Mouse (Mus musculus): ENCODE measurements around the gene Tbl3. TPM values are rescaled to one million over a fixed set of nuclear protein-coding genes. Genes with fewer than 3 reads are reported as not detected.

Gene Tbl3
- polyA plus RNA-seq, 1 experiment from 2014 or later: 67.9 TPM

DNA sequence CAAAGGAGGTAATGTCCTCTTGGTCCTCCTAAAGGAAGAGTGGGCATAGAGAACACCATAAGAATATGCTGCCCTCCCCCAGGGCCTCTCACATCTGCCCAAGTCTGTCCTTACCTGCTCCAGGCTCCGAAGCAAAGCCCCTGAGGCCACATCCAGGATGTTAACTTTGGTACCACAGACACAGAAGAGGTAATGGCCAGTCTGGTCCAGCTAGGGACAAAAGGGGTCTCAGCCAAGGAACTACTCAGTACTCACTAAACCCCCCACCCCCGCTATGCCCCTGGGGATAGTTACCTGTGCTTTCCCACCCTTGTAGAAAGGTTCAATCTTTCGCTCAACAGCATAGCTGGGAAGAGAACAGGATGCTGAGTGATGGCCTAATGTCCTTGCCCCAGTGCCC is 1.6 kb downstream of the Tbl3 start:
- H3K9me3 ChIP-seq (ENCODE audit: control insufficient read depth, low read length): no peaks in the 10 kb centered on the region
- ATAC-seq (ENCODE audit: low read depth): no peak
- H3K4me2 ChIP-seq (ENCODE audit: low read depth, low read length): no peak overlapping the region
- no peak overlapping the region for H3K27ac ChIP-seq (ENCODE audit: low read length)
- WGBS: 90% methylated on average over 3 of the region's 3 CpGs
- no peak overlapping the region for H3K4me3 ChIP-seq (ENCODE audit: low read length)
- H3K27me3 ChIP-seq (ENCODE audit: control insufficient read depth, insufficient read depth, low read depth, low read length): no peaks in the 10 kb centered on the region
- peaks cover 7% of the 10 kb centered on the region for H3K4me1 ChIP-seq (replicated peaks; ENCODE audit: control insufficient read depth, insufficient read depth, low read length)
- H3K36me3 ChIP-seq (ENCODE audit: control insufficient read depth, insufficient read depth, low read length): peaks cover 24% of the 10 kb centered on the region
- no peak overlapping the region for H3K9ac ChIP-seq (ENCODE audit: low read length)

DNA sequence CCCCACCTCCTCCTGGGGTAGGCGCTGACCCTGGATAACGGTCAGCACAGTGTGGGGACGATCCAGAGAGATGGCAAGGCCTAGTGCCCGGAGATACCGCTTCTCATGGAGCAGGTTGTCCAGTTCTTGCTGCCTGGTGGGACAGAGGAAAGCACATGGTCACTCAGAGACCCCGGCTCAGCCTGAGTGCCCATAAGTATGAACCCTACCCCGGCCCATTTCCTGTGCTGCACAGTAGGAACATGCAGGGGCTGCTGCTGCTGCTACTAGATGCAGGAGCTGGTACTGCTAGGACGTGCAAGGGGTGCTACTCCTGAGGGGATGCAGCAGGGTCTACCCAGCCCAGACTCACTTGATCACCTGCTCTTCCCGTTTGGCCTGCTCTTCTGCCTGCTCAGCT is 6.2 kb downstream of the Tbl3 start:
- Histone ChIP-seq H3K4me1 (replicated peaks; ENCODE audit: control insufficient read depth, insufficient read depth, low read length) (peaks cover 18% of the 10 kb centered on the region), H3K4me3 (ENCODE audit: low read length) (no peak overlapping the region), H3K27ac (ENCODE audit: low read length) (no peak overlapping the region), H3K27me3 (ENCODE audit: control insufficient read depth, insufficient read depth, low read depth, low read length) (no peaks in the 10 kb centered on the region), H3K4me2 (ENCODE audit: low read depth, low read length) (no peak overlapping the region), H3K9ac (ENCODE audit: low read length) (no peak overlapping the region), H3K9me3 (ENCODE audit: control insufficient read depth, low read length) (no peaks in the 10 kb centered on the region), H3K36me3 (ENCODE audit: control insufficient read depth, insufficient read depth, low read length) (peaks cover 28% of the 10 kb centered on the region)
- WGBS: 88% methylated on average over 9 of the region's 9 CpGs
- no peak for ATAC-seq (ENCODE audit: low read depth)

DNA sequence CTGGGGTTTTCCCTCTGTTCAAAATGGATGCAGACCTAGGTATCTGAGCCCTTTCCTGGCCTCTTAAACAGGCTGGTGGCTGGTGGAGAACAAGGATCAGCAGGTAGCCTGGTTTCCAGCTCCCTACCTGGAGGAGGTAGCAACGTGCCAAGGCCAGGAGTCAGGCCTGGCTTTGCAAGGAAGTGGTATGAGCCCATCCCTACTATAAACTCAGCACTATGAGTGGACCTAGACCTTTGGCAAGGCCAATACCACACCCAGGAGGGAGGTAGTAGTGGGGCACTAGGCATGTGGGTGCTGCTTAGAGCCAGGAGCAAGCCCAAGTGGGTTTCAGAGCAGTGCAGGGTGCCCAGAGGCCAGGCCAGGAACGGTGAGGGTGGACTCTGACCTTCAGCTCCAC is 8.0 kb downstream of the Tbl3 start:
- 62% methylated on average over 2 of the region's 2 CpGs for WGBS

DNA sequence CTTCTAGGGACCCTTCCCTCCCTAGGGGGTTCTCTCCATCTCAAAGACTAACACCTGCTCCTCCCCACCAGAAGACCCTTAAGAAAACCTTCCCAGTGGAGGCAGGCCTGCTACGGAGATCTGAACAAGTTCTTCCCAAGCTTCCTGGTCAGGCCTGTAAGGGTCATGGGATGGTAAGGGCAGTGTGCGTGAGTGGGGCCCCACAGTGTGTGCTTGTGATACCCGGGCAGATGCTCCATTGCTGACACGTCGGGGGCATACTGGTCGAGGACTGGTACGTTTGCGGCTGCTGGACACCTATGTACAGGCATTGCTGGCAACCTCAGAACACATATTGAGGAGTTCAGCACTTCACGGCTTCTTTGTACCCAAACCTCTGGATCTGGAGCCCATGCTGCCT is 8.7 kb downstream of the Tbl3 start:
- H3K4me1 ChIP-seq (replicated peaks; ENCODE audit: control insufficient read depth, insufficient read depth, low read length): peaks cover 22% of the 10 kb centered on the region
- WGBS: 57% methylated on average over 9 of the region's 9 CpGs
- no peak overlapping the region for H3K4me3 ChIP-seq (ENCODE audit: low read length)
- peak overlapping the region; percentile 33; the same call in 1 of the 2 replicates for H3K4me2 ChIP-seq (ENCODE audit: low read depth, low read length)
- H3K9me3 ChIP-seq (ENCODE audit: control insufficient read depth, low read length): no peaks in the 10 kb centered on the region
- no peak overlapping the region for H3K9ac ChIP-seq (ENCODE audit: low read length)
- peaks cover 20% of the 10 kb centered on the region for H3K36me3 ChIP-seq (ENCODE audit: control insufficient read depth, insufficient read depth, low read length)
- H3K27ac ChIP-seq (ENCODE audit: low read length): peak overlapping the region; percentile 47; the same call in 1 of the 2 replicates
- ATAC-seq (ENCODE audit: low read depth): no peak
- no peaks in the 10 kb centered on the region for H3K27me3 ChIP-seq (ENCODE audit: control insufficient read depth, insufficient read depth, low read depth, low read length)

More for the DNA sequence above, 8.0 kb downstream of the Tbl3 start:
- peaks cover 24% of the 10 kb centered on the region for H3K36me3 ChIP-seq (ENCODE audit: control insufficient read depth, insufficient read depth, low read length)
- no peaks in the 10 kb centered on the region for H3K9me3 ChIP-seq (ENCODE audit: control insufficient read depth, low read length)
- no peak overlapping the region for H3K4me2 ChIP-seq (ENCODE audit: low read depth, low read length)
- H3K9ac ChIP-seq (ENCODE audit: low read length): no peak overlapping the region
- H3K4me3 ChIP-seq (ENCODE audit: low read length): no peak overlapping the region
- H3K27me3 ChIP-seq (ENCODE audit: control insufficient read depth, insufficient read depth, low read depth, low read length): no peaks in the 10 kb centered on the region
- peaks cover 22% of the 10 kb centered on the region for H3K4me1 ChIP-seq (replicated peaks; ENCODE audit: control insufficient read depth, insufficient read depth, low read length)
- no peak overlapping the region for H3K27ac ChIP-seq (ENCODE audit: low read length)
- no peak for ATAC-seq (ENCODE audit: low read depth)

DNA sequence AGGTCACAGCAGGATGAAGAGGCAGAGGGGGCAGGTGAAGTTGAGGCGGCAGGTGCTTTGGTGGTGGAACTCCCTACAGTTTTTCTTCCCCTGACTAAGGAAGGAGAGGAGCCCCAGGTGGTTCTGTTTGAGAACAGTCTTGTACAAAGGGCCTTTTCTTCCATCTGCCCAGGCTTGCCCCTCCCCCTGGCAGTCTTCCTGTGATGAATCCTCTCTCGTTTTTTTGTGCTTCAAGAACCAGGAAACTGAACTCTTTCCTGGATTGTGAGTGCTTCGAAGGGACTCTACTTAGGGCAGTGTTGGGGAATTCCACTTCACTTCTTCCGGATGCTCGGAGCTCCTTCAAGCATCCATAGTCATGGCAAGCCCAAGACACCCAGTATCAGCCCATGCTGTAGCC is 9.5 kb downstream of the Tbl3 start:
- ATAC-seq (ENCODE audit: low read depth): no peak
- peaks cover 22% of the 10 kb centered on the region for H3K4me1 ChIP-seq (replicated peaks; ENCODE audit: control insufficient read depth, insufficient read depth, low read length)
- peak overlapping the region; percentile 47 for H3K27ac ChIP-seq (ENCODE audit: low read length)
- H3K9ac ChIP-seq (ENCODE audit: low read length): no peak overlapping the region
- WGBS: 16% methylated on average over 5 of the region's 5 CpGs
- no peak overlapping the region for H3K4me3 ChIP-seq (ENCODE audit: low read length)
- no peaks in the 10 kb centered on the region for H3K9me3 ChIP-seq (ENCODE audit: control insufficient read depth, low read length)
- peak overlapping the region; percentile 33; the same call in 1 of the 2 replicates for H3K4me2 ChIP-seq (ENCODE audit: low read depth, low read length)
- H3K36me3 ChIP-seq (ENCODE audit: control insufficient read depth, insufficient read depth, low read length): peaks cover 20% of the 10 kb centered on the region
- no peaks in the 10 kb centered on the region for H3K27me3 ChIP-seq (ENCODE audit: control insufficient read depth, insufficient read depth, low read depth, low read length)

DNA sequence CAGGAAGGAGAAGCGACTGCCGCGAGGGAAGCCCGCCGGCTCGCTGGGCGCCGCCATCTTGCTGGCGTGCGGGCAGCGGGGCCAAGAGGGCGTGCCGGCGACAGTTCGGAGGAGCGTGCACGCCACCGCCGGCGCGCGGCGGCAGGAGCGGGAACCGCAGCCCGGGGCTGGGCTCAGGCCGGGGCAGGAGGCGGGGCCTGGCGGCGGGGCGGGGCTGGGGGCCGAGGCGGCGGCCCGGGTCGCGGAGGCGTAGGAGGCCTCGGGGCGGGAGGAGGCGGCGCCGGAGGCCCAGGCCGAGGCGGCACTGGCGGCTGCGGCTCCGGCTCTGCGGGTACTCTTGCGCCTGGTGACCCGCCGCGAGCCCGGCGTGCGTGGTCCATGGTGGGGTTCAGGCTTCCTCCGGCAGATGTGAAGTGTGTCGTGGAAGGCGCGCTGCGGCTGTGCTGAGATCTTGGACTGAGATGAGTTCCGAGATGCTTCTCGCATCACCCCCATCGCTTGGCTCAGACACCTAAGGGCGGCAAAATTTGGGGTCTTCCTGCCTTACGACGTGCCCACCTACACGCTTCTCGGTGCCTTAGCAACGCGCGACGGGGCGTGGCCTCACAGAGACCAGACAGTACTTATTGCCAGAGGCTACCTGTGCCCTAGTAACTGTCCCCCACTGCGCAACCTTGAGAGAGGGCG is 11.3 kb downstream of the Tbl3 start, which contains the start of the genes Gfer and Noxo1:
Gfer (minus strand) TSS at position 146 of the 687 bp plus-strand sequence.
Noxo1 (plus strand) TSS at position 224 of the 687 bp plus-strand sequence.
- peak; percentile 95 for ATAC-seq (ENCODE audit: low read depth)
- under 1% methylated on average over 51 of the region's 76 CpGs for WGBS
- H3K9me3 ChIP-seq (ENCODE audit: control insufficient read depth, low read length): no peaks in the 10 kb centered on the region
- peak within 1 kb of the TSS; percentile 92 for H3K9ac ChIP-seq (ENCODE audit: low read length)
- H3K27me3 ChIP-seq (ENCODE audit: control insufficient read depth, insufficient read depth, low read depth, low read length): no peaks in the 10 kb centered on the region
- peaks cover 22% of the 10 kb centered on the region for H3K4me1 ChIP-seq (replicated peaks; ENCODE audit: control insufficient read depth, insufficient read depth, low read length)
- peak within 1 kb of the TSS; percentile 88 for H3K4me2 ChIP-seq (ENCODE audit: low read depth, low read length)
- peak within 1 kb of the TSS; percentile 89 for H3K4me3 ChIP-seq (ENCODE audit: low read length)
- peak within 1 kb of the TSS; percentile 89 for H3K27ac ChIP-seq (ENCODE audit: low read length)
- H3K36me3 ChIP-seq (ENCODE audit: control insufficient read depth, insufficient read depth, low read length): peaks cover 14% of the 10 kb centered on the region

DNA sequence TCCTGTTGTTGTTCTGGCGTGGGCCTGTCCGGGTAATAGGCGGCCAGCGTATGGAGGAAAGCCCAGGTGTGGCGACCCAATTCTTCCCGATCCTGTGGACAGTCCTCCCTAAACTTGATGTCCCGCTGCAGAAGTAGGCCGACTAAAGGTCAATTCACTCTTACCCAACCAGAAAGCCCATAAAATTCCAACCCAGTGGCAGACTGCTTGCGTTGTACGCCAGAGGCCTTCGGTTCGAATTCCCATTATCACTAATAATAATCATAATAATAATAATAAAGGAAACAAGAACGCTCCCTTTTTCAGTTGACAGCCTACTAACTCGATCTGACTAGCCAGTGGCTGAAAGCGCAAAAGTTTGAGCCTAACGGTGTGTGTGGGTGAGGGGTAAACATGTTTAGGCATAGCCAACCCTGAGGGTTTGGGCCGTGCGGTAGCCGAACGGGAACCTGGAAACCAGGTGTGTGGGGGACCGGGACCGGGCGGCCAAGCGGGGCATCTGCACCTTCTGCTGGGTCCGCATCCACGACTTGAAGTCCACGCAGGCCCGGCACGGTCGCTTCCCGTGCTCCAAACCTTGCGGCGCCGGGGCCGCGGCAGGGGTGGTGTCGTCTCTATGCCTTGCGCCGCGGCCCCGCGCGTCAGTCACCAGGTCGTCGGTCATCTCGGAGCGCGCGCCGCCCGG is 12.0 kb downstream of the Tbl3 start:
- peak overlapping the region; percentile 89 for H3K27ac ChIP-seq (ENCODE audit: low read length)
- peaks cover 9% of the 10 kb centered on the region; the same call in 1 of the 2 replicates for H3K36me3 ChIP-seq (ENCODE audit: control insufficient read depth, insufficient read depth, low read length)
- H3K9me3 ChIP-seq (ENCODE audit: control insufficient read depth, low read length): no peaks in the 10 kb centered on the region
- 6% methylated on average over 47 of the region's 51 CpGs for WGBS
- H3K4me2 ChIP-seq (ENCODE audit: low read depth, low read length): peak overlapping the region; percentile 88
- ATAC-seq (ENCODE audit: low read depth): no peak; the same call in 1 of the 2 replicates
- H3K4me1 ChIP-seq (replicated peaks; ENCODE audit: control insufficient read depth, insufficient read depth, low read length): peaks cover 22% of the 10 kb centered on the region
- peak overlapping the region; percentile 92 for H3K9ac ChIP-seq (ENCODE audit: low read length)
- peak overlapping the region; percentile 89 for H3K4me3 ChIP-seq (ENCODE audit: low read length)
- H3K27me3 ChIP-seq (ENCODE audit: control insufficient read depth, insufficient read depth, low read depth, low read length): peaks cover 3% of the 10 kb centered on the region

DNA sequence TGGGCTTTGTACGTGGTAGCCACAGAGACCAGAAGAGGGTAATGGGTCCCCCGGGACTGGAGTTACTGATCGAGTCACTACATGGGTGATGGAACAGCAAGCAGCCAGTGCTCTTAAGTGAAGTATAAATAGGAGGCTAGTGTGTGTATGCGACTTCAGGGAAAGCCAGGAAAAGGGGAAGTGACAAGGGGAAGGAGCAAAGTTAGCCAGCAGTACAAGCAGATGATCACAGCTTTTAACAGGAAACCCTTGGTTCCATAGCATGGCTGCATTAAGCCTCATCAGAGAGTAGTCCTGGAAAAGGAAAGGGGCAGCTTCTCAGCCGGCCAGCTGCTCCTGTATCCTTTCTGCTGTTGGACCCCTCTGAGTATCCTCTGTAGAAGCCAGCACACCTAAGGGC is 15.1 kb downstream of the Tbl3 start:
- Histone ChIP-seq H3K9me3 (ENCODE audit: control insufficient read depth, low read length) (no peaks in the 10 kb centered on the region), H3K4me2 (ENCODE audit: low read depth, low read length) (no peak overlapping the region), H3K9ac (ENCODE audit: low read length) (no peak overlapping the region), H3K4me1 (replicated peaks; ENCODE audit: control insufficient read depth, insufficient read depth, low read length) (peaks cover 21% of the 10 kb centered on the region), H3K27me3 (ENCODE audit: control insufficient read depth, insufficient read depth, low read depth, low read length) (peaks cover 33% of the 10 kb centered on the region), H3K36me3 (ENCODE audit: control insufficient read depth, insufficient read depth, low read length) (peaks cover 6% of the 10 kb centered on the region; the same call in 1 of the 2 replicates), H3K27ac (ENCODE audit: low read length) (no peak overlapping the region), H3K4me3 (ENCODE audit: low read length) (no peak overlapping the region)
- WGBS: 84% methylated on average over 5 of the region's 5 CpGs
- no peak for ATAC-seq (ENCODE audit: low read depth)
